Mouse (Mus musculus) forebrain, embryonic 13.5 days (tissue): Measurements from ENCODE around the gene Phka1. TPM values are rescaled to one million over a fixed set of nuclear protein-coding genes. Genes with fewer than 3 reads are reported as not detected.

Experiments
- polyA plus RNA-seq: library from polyadenylated mRNA; unstranded; fragments of >200 nt; fragmentation: Nextera tagmentation; extraction: Ambion mirVana; gene quantifications from 2 replicates; pipeline ENCODE4 v1.2.1, GENCODE M21; 2015

The Phka1 gene
- polyA plus RNA-seq, 1 experiment from 2014 or later = 4.8 TPM

Other genes with a start within 250 kb of the Phka1 start
- gene Hdac8, start 138.9 kb downstream of the Phka1 start, polyA plus RNA-seq = 12.2 and 12.4 TPM in 2 replicates
- not detected in 2 replicates for gene Gm3880, start 42.7 kb upstream of the Phka1 start, polyA plus RNA-seq
- gene Gm9112, start 63.4 kb upstream of the Phka1 start, polyA plus RNA-seq = not detected in 2 replicates
- gene Dmrtc1b, start 63.6 kb upstream of the Phka1 start, polyA plus RNA-seq = not detected in 2 replicates
- gene Dmrtc1c1, start 158.7 kb upstream of the Phka1 start, polyA plus RNA-seq = not detected in 2 replicates
- gene Dmrtc1c2, start 210.4 kb upstream of the Phka1 start, polyA plus RNA-seq = not detected in 2 replicates
- gene 1700031F05Rik, start 223.7 kb upstream of the Phka1 start, polyA plus RNA-seq = not detected in 2 replicates